9 mouse cellular contexts compared by ENCODE assay signal in genomic region chr13:21711698-21712097, GRCm38 (mm10). TPM values are rescaled to one million over a fixed set of nuclear protein-coding genes. Genes with fewer than 3 reads are reported as not detected.
DNase-seq lines count a peak whose midpoint lies in the region; ATAC-seq lines count a peak whose summit lies in the region.
"Had no signal": no experiment of that assay in that cellular context is flagged by ENCODE, and none has a peak within 500 bp of the region (broad histone marks: within the 10 kb centered on the region; RNA-seq: fewer than 3 reads in every experiment).

No protein-coding gene starts in this region.

- H3K4me1 ChIP-seq in kidney, embryonic 16.5 days (ENCODE audit: insufficient read depth, low read length): peaks cover 10% of the 10 kb centered on the region
- peaks cover 6% of the 10 kb centered on the region; the same call in 1 of the 2 replicates for H3K4me1 ChIP-seq in embryonic facial prominence, embryonic 14.5 days (ENCODE audit: control insufficient read depth, insufficient read depth, low read length)
- H3K4me1 ChIP-seq in limb, embryonic 11.5 days (ENCODE audit: control insufficient read depth, insufficient read depth, low read length): peaks cover 8% of the 10 kb centered on the region
- peaks cover 8% of the 10 kb centered on the region for H3K4me1 ChIP-seq in neural tube, embryonic 12.5 days

- WGBS in kidney, embryonic 16.5 days: 31% methylated on average over 4 of the region's 4 CpGs
- WGBS in embryonic facial prominence, embryonic 14.5 days: 17% methylated on average over 4 of the region's 4 CpGs
- WGBS in limb, embryonic 11.5 days: 39% methylated on average over 4 of the region's 4 CpGs
- WGBS in neural tube, embryonic 12.5 days: 26% methylated on average over 4 of the region's 4 CpGs

- no peak overlapping the region for H3K27ac ChIP-seq in kidney, embryonic 16.5 days (ENCODE audit: low read length)
- no peak overlapping the region for H3K27ac ChIP-seq in embryonic facial prominence, embryonic 14.5 days (replicated peaks; ENCODE audit: low read depth, low read length)
- H3K27ac ChIP-seq in limb, embryonic 11.5 days (replicated peaks; ENCODE audit: low read depth, low read length): no peak overlapping the region
- no peak overlapping the region for H3K27ac ChIP-seq in neural tube, embryonic 12.5 days

- no peak for DNase-seq in kidney, adult 8-10 months
- DNase-seq in embryonic facial prominence, embryonic 14.5 days (ENCODE audit: low spot score): no peak
- DNase-seq in limb, embryonic 11.5 days (ENCODE audit: low spot score): no peak
- DNase-seq in ovary, postnatal 14 days (ENCODE audit: low spot score): no peak
- DNase-seq in frontal cortex, postnatal 36 days (ENCODE audit: low spot score in 2 of 2): no peak
- DNase-seq in thymus, postnatal 0 days (ENCODE audit: low spot score): no peak
- DNase-seq: lung, postnatal 36 days had no signal

- no peak for ATAC-seq in kidney, embryonic 16.5 days (ENCODE audit: low FRiP score, low TSS enrichment)
- no peak for ATAC-seq in embryonic facial prominence, embryonic 14.5 days (ENCODE audit: low read depth)
- no peak for ATAC-seq in limb, embryonic 11.5 days (ENCODE audit: insufficient number of reproducible peaks, low FRiP score, low TSS enrichment, low read depth)
- no peak for ATAC-seq in neural tube, embryonic 12.5 days (ENCODE audit: low FRiP score, low read depth)

- H3K4me3 ChIP-seq in kidney, embryonic 16.5 days (ENCODE audit: low read length): peak overlapping the region; percentile 63
- peak overlapping the region; percentile 55 for H3K4me3 ChIP-seq in embryonic facial prominence, embryonic 14.5 days (ENCODE audit: low read depth, low read length)
- H3K4me3 ChIP-seq in limb, embryonic 11.5 days (ENCODE audit: low read depth, low read length): peak overlapping the region; percentile 40
- H3K4me3 ChIP-seq in neural tube, embryonic 12.5 days: peak overlapping the region; percentile 35; the same call in 1 of the 2 replicates

- H3K4me2 ChIP-seq in kidney, embryonic 16.5 days (replicated peaks; ENCODE audit: low read depth, low read length): peak overlapping the region; percentile 70
- peak overlapping the region; percentile 56 for H3K4me2 ChIP-seq in embryonic facial prominence, embryonic 14.5 days (ENCODE audit: low read depth, low read length)
- H3K4me2 ChIP-seq in limb, embryonic 11.5 days (ENCODE audit: low read depth, severe bottlenecking): peak overlapping the region; percentile 43
- H3K4me2 ChIP-seq in neural tube, embryonic 12.5 days (replicated peaks): peak overlapping the region; percentile 64

- no peaks in the 10 kb centered on the region for H3K36me3 ChIP-seq in kidney, embryonic 16.5 days (ENCODE audit: insufficient read depth, low read length)
- H3K36me3 ChIP-seq in embryonic facial prominence, embryonic 14.5 days (ENCODE audit: control insufficient read depth, insufficient read depth, low read length): no peaks in the 10 kb centered on the region
- no peaks in the 10 kb centered on the region for H3K36me3 ChIP-seq in limb, embryonic 11.5 days (ENCODE audit: control insufficient read depth, insufficient read depth, low read length)
- H3K36me3 ChIP-seq in neural tube, embryonic 12.5 days: no peaks in the 10 kb centered on the region

- peak overlapping the region; percentile 66 for H3K9ac ChIP-seq in kidney, embryonic 16.5 days (replicated peaks; ENCODE audit: low read length)
- H3K9ac ChIP-seq in embryonic facial prominence, embryonic 14.5 days (ENCODE audit: low read depth, low read length): peak overlapping the region; percentile 40
- H3K9ac ChIP-seq in limb, embryonic 11.5 days (ENCODE audit: low read length): 0 out of 2 replicates have a peak overlapping the region, but pooled peaks have one; percentile 27
- no peak overlapping the region for H3K9ac ChIP-seq in neural tube, embryonic 12.5 days

- no peaks in the 10 kb centered on the region for H3K27me3 ChIP-seq in kidney, embryonic 16.5 days (ENCODE audit: insufficient read depth, low read length)
- no peaks in the 10 kb centered on the region for H3K27me3 ChIP-seq in embryonic facial prominence, embryonic 14.5 days (replicated peaks; ENCODE audit: control insufficient read depth, insufficient read depth, low read length)
- H3K27me3 ChIP-seq in limb, embryonic 11.5 days (ENCODE audit: control insufficient read depth, insufficient read depth, low read length): no peaks in the 10 kb centered on the region
- no peaks in the 10 kb centered on the region for H3K27me3 ChIP-seq in neural tube, embryonic 12.5 days (replicated peaks)

- H3K9me3 ChIP-seq in kidney, embryonic 16.5 days (ENCODE audit: low read length): no peaks in the 10 kb centered on the region
- H3K9me3 ChIP-seq in embryonic facial prominence, embryonic 14.5 days (ENCODE audit: control insufficient read depth, low read length): no peaks in the 10 kb centered on the region
- no peaks in the 10 kb centered on the region for H3K9me3 ChIP-seq in limb, embryonic 11.5 days (ENCODE audit: control insufficient read depth, low read length)
- H3K9me3 ChIP-seq in neural tube, embryonic 12.5 days: no peaks in the 10 kb centered on the region

RNA-seq across cellular contexts. Expression of gene Hist1h2bl, which starts 4.2 kb away (rescaled TPM):
- polyA plus RNA-seq in kidney, embryonic 16.5 days (2015; fragmentation: Nextera tagmentation; extraction: Ambion mirVana): 1.9 and 3.8 TPM in 2 replicates
- 1.4 and 1.8 TPM in 2 replicates for polyA plus RNA-seq in embryonic facial prominence, embryonic 14.5 days (2014; fragmentation: Nextera tagmentation; extraction: Ambion mirVana)
- 2.2 and 2.9 TPM in 2 replicates for polyA plus RNA-seq in limb, embryonic 11.5 days (2014; fragmentation: Nextera tagmentation; extraction: Ambion mirVana)
- 1.6 and 1.7 TPM in 2 replicates for polyA plus RNA-seq in neural tube, embryonic 12.5 days (2016; fragmentation: Nextera tagmentation; extraction: Ambion mirVana)
- 8.9 and 16.3 TPM in 2 replicates for polyA plus RNA-seq in thymus, postnatal 0 days (2015; fragmentation: Nextera tagmentation; extraction: Ambion mirVana)

RNA-seq across cellular contexts. Expression of gene Hist1h2ai, which starts 4.5 kb away (rescaled TPM):
- polyA plus RNA-seq in kidney, embryonic 16.5 days (2015; fragmentation: Nextera tagmentation; extraction: Ambion mirVana): 13.5 and 20.3 TPM in 2 replicates
- 10.8 and 14.8 TPM in 2 replicates for polyA plus RNA-seq in embryonic facial prominence, embryonic 14.5 days (2014; fragmentation: Nextera tagmentation; extraction: Ambion mirVana)
- polyA plus RNA-seq in limb, embryonic 11.5 days (2014; fragmentation: Nextera tagmentation; extraction: Ambion mirVana): 16.9 and 20.4 TPM in 2 replicates
- polyA plus RNA-seq in neural tube, embryonic 12.5 days (2016; fragmentation: Nextera tagmentation; extraction: Ambion mirVana): 16.2 and 34.8 TPM in 2 replicates
- polyA plus RNA-seq in thymus, postnatal 0 days (2015; fragmentation: Nextera tagmentation; extraction: Ambion mirVana): 110 and 183 TPM in 2 replicates

RNA-seq across cellular contexts. Expression of gene Hist1h3h, which starts 5.8 kb away (rescaled TPM):
- polyA plus RNA-seq in kidney, embryonic 16.5 days (2015; fragmentation: Nextera tagmentation; extraction: Ambion mirVana): 6.2 and 12.4 TPM in 2 replicates
- polyA plus RNA-seq in embryonic facial prominence, embryonic 14.5 days (2014; fragmentation: Nextera tagmentation; extraction: Ambion mirVana): 9.5 and 9.6 TPM in 2 replicates
- polyA plus RNA-seq in limb, embryonic 11.5 days (2014; fragmentation: Nextera tagmentation; extraction: Ambion mirVana): 13.2 and 15.5 TPM in 2 replicates
- polyA plus RNA-seq in neural tube, embryonic 12.5 days (2016; fragmentation: Nextera tagmentation; extraction: Ambion mirVana): 14.0 and 17.0 TPM in 2 replicates
- polyA plus RNA-seq in thymus, postnatal 0 days (2015; fragmentation: Nextera tagmentation; extraction: Ambion mirVana): 43.7 and 67.6 TPM in 2 replicates

RNA-seq across cellular contexts. Expression of gene Hist1h2bm, which starts 10.1 kb away (rescaled TPM):
- 4.3 and 4.4 TPM in 2 replicates for polyA plus RNA-seq in kidney, embryonic 16.5 days (2015; fragmentation: Nextera tagmentation; extraction: Ambion mirVana)
- 2.2 and 2.9 TPM in 2 replicates for polyA plus RNA-seq in embryonic facial prominence, embryonic 14.5 days (2014; fragmentation: Nextera tagmentation; extraction: Ambion mirVana)
- polyA plus RNA-seq in limb, embryonic 11.5 days (2014; fragmentation: Nextera tagmentation; extraction: Ambion mirVana): 7.6 and 9.2 TPM in 2 replicates
- 2.9 and 4.4 TPM in 2 replicates for polyA plus RNA-seq in neural tube, embryonic 12.5 days (2016; fragmentation: Nextera tagmentation; extraction: Ambion mirVana)
- polyA plus RNA-seq in thymus, postnatal 0 days (2015; fragmentation: Nextera tagmentation; extraction: Ambion mirVana): 22.0 and 29.1 TPM in 2 replicates

RNA-seq across cellular contexts. Expression of gene Olfr1359, which starts 13.8 kb away (rescaled TPM):
- not detected in 2 replicates for polyA plus RNA-seq in kidney, embryonic 16.5 days (2015; fragmentation: Nextera tagmentation; extraction: Ambion mirVana)
- polyA plus RNA-seq in embryonic facial prominence, embryonic 14.5 days (2014; fragmentation: Nextera tagmentation; extraction: Ambion mirVana): 0.31 TPM in 1 of 2 replicates, not detected in the other
- not detected in 2 replicates for polyA plus RNA-seq in limb, embryonic 11.5 days (2014; fragmentation: Nextera tagmentation; extraction: Ambion mirVana)
- not detected in 2 replicates for polyA plus RNA-seq in neural tube, embryonic 12.5 days (2016; fragmentation: Nextera tagmentation; extraction: Ambion mirVana)
- polyA plus RNA-seq in thymus, postnatal 0 days (2015; fragmentation: Nextera tagmentation; extraction: Ambion mirVana): not detected in 2 replicates
